In the genomic region with DNA sequence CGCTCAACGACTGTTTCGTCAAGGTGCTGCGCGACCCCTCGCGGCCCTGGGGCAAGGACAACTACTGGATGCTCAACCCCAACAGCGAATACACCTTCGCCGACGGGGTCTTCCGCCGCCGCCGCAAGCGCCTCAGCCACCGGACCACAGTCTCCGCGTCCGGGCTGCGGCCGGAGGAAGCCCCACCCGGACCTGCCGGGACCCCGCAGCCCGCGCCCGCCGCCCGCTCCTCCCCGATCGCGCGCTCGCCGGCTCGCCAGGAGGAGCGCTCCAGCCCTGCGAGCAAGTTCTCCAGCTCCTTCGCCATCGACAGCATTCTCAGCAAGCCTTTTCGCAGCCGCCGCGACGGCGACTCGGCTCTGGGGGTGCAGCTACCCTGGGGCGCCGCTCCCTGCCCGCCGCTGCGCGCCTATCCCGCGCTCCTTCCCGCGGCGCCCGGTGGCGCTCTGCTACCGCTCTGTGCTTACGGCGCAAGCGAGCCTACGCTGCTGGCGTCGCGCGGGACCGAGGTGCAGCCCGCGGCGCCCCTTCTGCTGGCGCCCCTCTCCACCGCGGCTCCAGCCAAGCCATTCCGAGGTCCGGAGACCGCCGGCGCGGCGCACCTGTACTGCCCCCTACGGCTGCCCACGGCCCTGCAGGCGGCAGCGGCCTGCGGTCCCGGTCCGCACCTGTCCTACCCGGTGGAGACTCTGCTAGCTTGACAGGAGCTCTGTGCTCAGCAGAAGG, we compare ENCODE assay signal across 8 mouse cellular contexts. TPM values are rescaled to one million over a fixed set of nuclear protein-coding genes. Genes with fewer than 3 reads are reported as not detected.
DNase-seq lines count a peak whose midpoint lies in the region; ATAC-seq and TF ChIP-seq lines count a peak whose summit lies in the region.

No protein-coding gene starts in this region.

- peak overlapping the region; percentile 65 for H3K4me3 ChIP-seq in embryonic facial prominence, embryonic 13.5 days
- peak overlapping the region; percentile 67 for H3K4me3 ChIP-seq in heart, postnatal 0 days (ENCODE audit: low read depth, low read length)
- peak overlapping the region; percentile 59 for H3K4me3 ChIP-seq in kidney, postnatal 0 days (replicated peaks; ENCODE audit: low read depth, low read length)
- peak overlapping the region; percentile 49 for H3K4me3 ChIP-seq in neural tube, embryonic 15.5 days (replicated peaks)

- no peaks in the 10 kb centered on the region for H3K9me3 ChIP-seq in embryonic facial prominence, embryonic 13.5 days
- no peaks in the 10 kb centered on the region for H3K9me3 ChIP-seq in heart, postnatal 0 days (replicated peaks; ENCODE audit: control insufficient read depth, low read length)
- H3K9me3 ChIP-seq in kidney, postnatal 0 days (replicated peaks; ENCODE audit: low read length) = no peaks in the 10 kb centered on the region
- H3K9me3 ChIP-seq in neural tube, embryonic 15.5 days (replicated peaks) = no peaks in the 10 kb centered on the region

- peak overlapping the region; percentile 100 for H3K4me2 ChIP-seq in embryonic facial prominence, embryonic 13.5 days
- peak overlapping the region; percentile 97 for H3K4me2 ChIP-seq in heart, postnatal 0 days (ENCODE audit: low read depth, low read length)
- H3K4me2 ChIP-seq in kidney, postnatal 0 days (ENCODE audit: low read length) = peak overlapping the region; percentile 98
- H3K4me2 ChIP-seq in neural tube, embryonic 15.5 days = peak overlapping the region; percentile 99

- peaks cover 32% of the 10 kb centered on the region for H3K4me1 ChIP-seq in embryonic facial prominence, embryonic 13.5 days
- peaks cover 7% of the 10 kb centered on the region; the same call in 1 of the 2 replicates for H3K4me1 ChIP-seq in heart, postnatal 0 days (ENCODE audit: control insufficient read depth, insufficient read depth)
- peaks cover 30% of the 10 kb centered on the region for H3K4me1 ChIP-seq in kidney, postnatal 0 days (replicated peaks; ENCODE audit: insufficient read depth, low read length)
- peaks cover 30% of the 10 kb centered on the region for H3K4me1 ChIP-seq in neural tube, embryonic 15.5 days

- H3K36me3 ChIP-seq in embryonic facial prominence, embryonic 13.5 days = no peaks in the 10 kb centered on the region
- H3K36me3 ChIP-seq in heart, postnatal 0 days (replicated peaks; ENCODE audit: control insufficient read depth, insufficient read depth, low read length) = no peaks in the 10 kb centered on the region
- H3K36me3 ChIP-seq in kidney, postnatal 0 days (ENCODE audit: insufficient read depth, low read length) = no peaks in the 10 kb centered on the region
- no peaks in the 10 kb centered on the region for H3K36me3 ChIP-seq in neural tube, embryonic 15.5 days

- no peak overlapping the region for H3K27ac ChIP-seq in embryonic facial prominence, embryonic 13.5 days
- no peak overlapping the region for H3K27ac ChIP-seq in heart, postnatal 0 days (ENCODE audit: low read depth)
- peak overlapping the region; percentile 72; the same call in 1 of the 2 replicates for H3K27ac ChIP-seq in kidney, postnatal 0 days
- peak overlapping the region; percentile 20; the same call in 1 of the 2 replicates for H3K27ac ChIP-seq in neural tube, embryonic 15.5 days (replicated peaks)

- peak; percentile 60 for TF ChIP-seq CTCF in heart, postnatal 0 days (IDR thresholded peaks at IDR 0.05; ENCODE audit: low read depth)
- peak; percentile 77 for TF ChIP-seq CTCF in kidney, postnatal 0 days (IDR thresholded peaks at IDR 0.05; ENCODE audit: low read depth)

- peak; percentile 38 to 48 for DNase-seq in B cell, adult 2 months
- DNase-seq in adrenal gland, adult 8-10 months = peak; percentile 25
- peak; percentile 35 for DNase-seq in heart, postnatal 0 days (ENCODE audit: low spot score)
- peak; percentile 64 for DNase-seq in kidney, postnatal 0 days (ENCODE audit: low spot score)
- peak; percentile 74 to 77 for DNase-seq in lung, adult 18-20 months
- DNase-seq in thymus, postnatal 25 days = peak; percentile 41

- ATAC-seq in embryonic facial prominence, embryonic 13.5 days (ENCODE audit: insufficient number of reproducible peaks, insufficient read depth, low FRiP score, low TSS enrichment, low read depth) = peak; percentile 49
- ATAC-seq in heart, postnatal 0 days (ENCODE audit: insufficient read depth, low read depth) = peak; percentile 67
- peak; percentile 75 for ATAC-seq in kidney, postnatal 0 days (replicated peaks; ENCODE audit: low FRiP score, low read depth)
- ATAC-seq in neural tube, embryonic 15.5 days (ENCODE audit: low FRiP score) = peak; percentile 60

- peaks cover 95% of the 10 kb centered on the region for H3K27me3 ChIP-seq in embryonic facial prominence, embryonic 13.5 days
- H3K27me3 ChIP-seq in heart, postnatal 0 days (ENCODE audit: control insufficient read depth, insufficient read depth, low read length) = peaks cover 92% of the 10 kb centered on the region
- H3K27me3 ChIP-seq in kidney, postnatal 0 days (ENCODE audit: insufficient read depth, low read length) = peaks cover 73% of the 10 kb centered on the region
- peaks cover 93% of the 10 kb centered on the region for H3K27me3 ChIP-seq in neural tube, embryonic 15.5 days (replicated peaks)

- under 1% methylated on average over 83 of the region's 92 CpGs for WGBS in embryonic facial prominence, embryonic 13.5 days
- under 1% methylated on average over 90 of the region's 92 CpGs for WGBS in heart, postnatal 0 days
- under 1% methylated on average over 87 of the region's 92 CpGs for WGBS in kidney, postnatal 0 days
- WGBS in neural tube, embryonic 15.5 days = under 1% methylated on average over 92 of the region's 92 CpGs

- peak overlapping the region; percentile 69 for H3K9ac ChIP-seq in embryonic facial prominence, embryonic 13.5 days
- no peak overlapping the region for H3K9ac ChIP-seq in heart, postnatal 0 days (replicated peaks; ENCODE audit: low read depth, low read length)
- H3K9ac ChIP-seq in kidney, postnatal 0 days (ENCODE audit: low read depth, low read length) = peak overlapping the region; percentile 65
- peak overlapping the region; percentile 40 for H3K9ac ChIP-seq in neural tube, embryonic 15.5 days (replicated peaks)

- TF ChIP-seq EP300 in heart, postnatal 0 days (IDR thresholded peaks at IDR 0.05; ENCODE audit: low read depth) = no peak

RNA-seq across cellular contexts. Expression of gene A530084C06Rik, which starts 0.4 kb away (rescaled TPM):
- not detected for total RNA-seq in adrenal gland, adult 8-10 months (2022)
- polyA plus RNA-seq in embryonic facial prominence, embryonic 13.5 days (2015; fragmentation: Nextera tagmentation; extraction: Ambion mirVana) = not detected in 2 replicates
- not detected in 2 replicates for total RNA-seq in heart, postnatal 0 days (2014; rRNA removed; ENCODE audit: low replicate concordance)
- polyA plus RNA-seq in heart, postnatal 0 days (2015; fragmentation: Nextera tagmentation; extraction: Ambion mirVana) = not detected in 2 replicates
- not detected in 2 replicates for polyA plus RNA-seq in kidney, postnatal 0 days (2015; fragmentation: Nextera tagmentation; extraction: Ambion mirVana)
- not detected in 2 replicates for polyA plus RNA-seq in neural tube, embryonic 15.5 days (2015; fragmentation: Nextera tagmentation; extraction: Ambion mirVana)

RNA-seq across cellular contexts. Expression of gene Foxq1, which starts 3.6 kb away (rescaled TPM):
- total RNA-seq in adrenal gland, adult 8-10 months (2022) = under 1 TPM; 0.09 to 0.24 (median 0.10) TPM
- 0.58 and 1.0 TPM in 2 replicates for polyA plus RNA-seq in embryonic facial prominence, embryonic 13.5 days (2015; fragmentation: Nextera tagmentation; extraction: Ambion mirVana)
- 0.54 and 8.0 TPM in 2 replicates for total RNA-seq in heart, postnatal 0 days (2014; rRNA removed; ENCODE audit: low replicate concordance)
- polyA plus RNA-seq in heart, postnatal 0 days (2015; fragmentation: Nextera tagmentation; extraction: Ambion mirVana) = 0.07 TPM in 2 replicates
- 7.3 and 11.2 TPM in 2 replicates for polyA plus RNA-seq in kidney, postnatal 0 days (2015; fragmentation: Nextera tagmentation; extraction: Ambion mirVana)
- polyA plus RNA-seq in neural tube, embryonic 15.5 days (2015; fragmentation: Nextera tagmentation; extraction: Ambion mirVana) = 1.9 and 2.2 TPM in 2 replicates

Comparison
In these comparisons a context has a peak if more than half of its experiments do, and no peak if none do; other contexts are left out.
1. DNase-seq: peak in every context shown above with its lines; median percentile 76 in lung, adult 18-20 months; 64 in kidney, postnatal 0 days; 43 in B cell, adult 2 months; 41 in thymus, postnatal 25 days; 35 in heart, postnatal 0 days; 25 in adrenal gland, adult 8-10 months.
2. H3K27ac ChIP-seq: peak in kidney, postnatal 0 days (single experiment) and neural tube, embryonic 15.5 days (single experiment); none in embryonic facial prominence, embryonic 13.5 days (single experiment) and heart, postnatal 0 days (single experiment).
3. Peak in every context shown above with its lines, with median percentiles within 50 percentile points of each other: ATAC-seq, H3K4me2 ChIP-seq and H3K4me3 ChIP-seq.